Mouse (Mus musculus) adrenal gland, adult 18-20 months (tissue): ENCODE measurements around the gene Heatr9. TPM values are rescaled to one million over a fixed set of nuclear protein-coding genes. Genes with fewer than 3 reads are reported as not detected.
A peak's percentile ranks its signal among the peaks of the same experiment; 100 is the strongest.

Source experiments
- DNase-seq, 2 experiments: peaks; one replicate each; pipeline ENCODE4 v3.0.0; 2021 to 2022; ENCODE audit warnings: low spot score in 2 of 2
- total RNA-seq, 2 experiments: library from RNA; stranded (reverse); gene quantifications; 1 replicate in 1 of 2; 2 replicates in 1 of 2; pipeline ENCODE4 v1.2.3; 2021

Heatr9 gene
- total RNA-seq, 2 experiments from 2014 or later: 0.16 TPM; not detected in 1

GRCm38 (mm10) chr11:83534143-83534542 lies 12.2 kb upstream of the Heatr9 start:
- no peak for DNase-seq

DNA sequence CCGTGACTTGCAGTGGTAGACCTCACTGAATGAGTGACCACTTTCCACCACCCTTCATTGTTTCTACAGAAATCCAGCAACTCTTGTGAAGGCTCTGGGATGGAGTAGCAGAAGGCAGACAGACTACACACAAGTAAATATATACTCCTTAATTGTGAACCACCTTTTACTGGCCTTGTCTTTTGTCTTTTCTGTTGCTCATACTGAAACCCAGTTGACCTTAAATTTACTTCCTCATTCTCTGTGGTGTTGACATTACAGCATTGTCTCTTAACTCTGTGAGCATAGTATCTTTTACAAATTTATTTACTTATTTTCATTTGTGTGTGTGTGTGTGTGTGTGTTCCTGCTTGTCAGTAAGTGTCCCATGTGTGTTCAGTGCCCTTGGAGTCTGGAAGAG lies 11.2 kb upstream of the Heatr9 start:
- no peak for DNase-seq

- DNase-seq: no peak
Observed at GRCm38 (mm10) chr11:83530360-83530759, 8.4 kb upstream of the Heatr9 start, which contains the start of gene Ccl5. Ccl5 (minus strand) TSS chr11:83530518.

- DNase-seq: no peak
Observed at GRCm38 (mm10) chr11:83529024-83529423, 7.0 kb upstream of the Heatr9 start.

DNA sequence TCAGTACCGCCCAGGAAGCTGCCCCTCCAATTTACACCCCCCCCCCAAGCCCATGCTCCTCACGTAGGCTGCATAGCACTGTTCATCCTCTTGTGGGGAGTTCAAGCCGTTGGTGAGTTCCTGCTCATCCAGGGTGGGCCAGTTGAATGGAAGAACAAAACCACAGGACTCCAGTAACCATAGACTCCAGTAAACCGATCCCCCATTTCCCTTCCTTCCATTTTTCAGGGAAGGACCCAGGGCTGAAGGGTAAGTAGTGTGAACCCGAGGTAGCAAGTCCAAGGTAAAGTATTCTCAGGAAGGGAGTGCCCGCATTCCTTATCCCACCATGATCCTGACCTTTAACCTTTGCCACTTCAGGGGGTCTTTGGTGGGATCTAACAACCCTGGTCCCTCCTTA lies 3.6 kb downstream of the Heatr9 start:
- DNase-seq: no peak

DNA sequence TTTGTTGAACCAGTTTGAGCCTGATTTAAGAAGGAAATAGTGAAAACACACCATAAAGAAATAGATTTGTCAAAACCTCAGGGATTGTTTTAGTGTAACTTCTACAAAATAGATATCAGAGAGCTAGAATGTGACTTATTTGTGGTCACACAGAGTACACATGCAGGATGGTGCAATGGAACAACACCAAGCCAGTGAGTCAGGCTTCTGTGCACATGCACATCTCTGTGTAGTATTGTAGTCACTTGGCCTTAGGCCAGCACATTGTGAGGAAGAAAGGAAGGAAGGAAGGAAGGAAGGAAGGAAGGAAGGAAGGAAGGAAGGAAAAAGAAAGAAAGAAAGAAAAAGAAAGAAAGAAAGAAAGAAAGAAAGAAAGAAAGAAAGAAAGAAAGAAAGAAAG lies 4.8 kb downstream of the Heatr9 start:
- DNase-seq: no peak

GRCm38 (mm10) chr11:83509521-83509920 lies 12.5 kb downstream of the Heatr9 start:
- no peak for DNase-seq

DNA sequence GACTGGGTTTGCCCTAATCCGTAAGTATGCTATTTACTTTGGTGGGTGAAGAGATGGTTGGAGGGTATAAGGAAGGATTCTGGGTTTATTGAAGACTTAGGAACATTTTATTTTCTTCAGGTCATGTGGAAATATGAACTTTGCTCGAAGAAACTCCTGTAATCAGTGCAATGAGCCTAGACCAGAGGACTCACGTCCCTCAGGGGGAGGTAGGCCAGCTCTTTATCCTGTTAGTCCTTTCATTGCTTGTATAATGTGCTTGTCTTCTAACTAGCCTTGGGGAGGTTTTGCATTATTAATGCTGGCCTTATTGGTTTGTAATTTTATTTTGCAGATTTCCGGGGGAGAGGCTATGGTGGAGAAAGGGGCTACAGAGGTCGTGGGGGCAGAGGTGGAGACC lies 17.7 kb downstream of the Heatr9 start:
- DNase-seq: no peak

- no peak for DNase-seq
Observed at GRCm38 (mm10) chr11:83495571-83495970, 26.4 kb downstream of the Heatr9 start.

- DNase-seq: no peak
Observed at GRCm38 (mm10) chr11:83491488-83491887, 30.5 kb downstream of the Heatr9 start.

GRCm38 (mm10) chr11:83473235-83474016 lies 48.5 kb downstream of the Heatr9 start:
- no peak for DNase-seq

DNA sequence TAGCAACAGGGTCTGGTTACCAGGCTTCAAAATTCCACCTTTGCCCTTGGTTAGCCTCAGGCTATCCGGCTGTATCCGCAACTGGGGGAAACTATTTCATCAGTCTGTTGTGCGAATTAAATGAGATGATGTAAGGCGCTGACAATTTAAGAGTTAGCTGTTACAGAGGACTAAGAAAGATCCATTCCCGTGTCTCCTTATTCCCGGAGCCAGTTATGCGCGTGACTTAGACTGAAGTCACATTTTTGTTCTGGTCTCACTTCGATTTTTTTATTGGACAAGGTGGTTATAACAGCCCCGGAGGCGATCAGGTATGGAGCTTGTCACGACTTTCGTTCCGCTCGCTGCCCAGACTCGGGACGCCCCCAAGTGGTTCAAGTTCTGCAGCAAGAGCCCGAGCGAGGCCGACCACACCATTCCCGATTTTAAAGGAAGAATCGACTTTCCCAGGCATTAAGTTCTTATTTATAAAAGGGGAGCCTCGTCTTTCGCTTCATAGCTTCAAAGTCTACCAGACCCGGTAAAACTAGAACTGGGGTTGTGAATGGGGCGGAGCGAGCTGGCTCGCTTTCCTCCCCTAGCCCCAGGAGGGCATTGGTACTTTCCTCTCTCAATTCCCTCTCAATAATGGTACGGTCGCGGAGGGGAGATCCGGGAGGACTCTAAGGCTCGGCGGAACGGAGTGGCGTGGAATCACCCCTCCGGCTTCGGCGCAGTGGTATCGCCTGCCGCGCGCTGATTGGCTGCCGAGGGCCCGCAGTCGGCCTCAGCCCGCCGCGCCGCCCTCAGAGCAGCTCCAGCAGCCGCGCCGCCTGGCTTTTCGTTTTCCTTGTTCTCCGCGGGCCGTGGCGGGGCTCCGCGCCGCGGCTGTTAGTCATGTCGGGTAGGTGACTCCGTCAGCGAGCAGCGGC lies 49.4 kb downstream of the Heatr9 start, which contains the start of gene Taf15:
Taf15 (plus strand) TSS at position 763 of the 911 bp plus-strand sequence.
- peak; percentile 97 to 98 for DNase-seq

GRCm38 (mm10) chr11:83471766-83472165 lies 50.2 kb downstream of the Heatr9 start:
- no peak for DNase-seq

DNA sequence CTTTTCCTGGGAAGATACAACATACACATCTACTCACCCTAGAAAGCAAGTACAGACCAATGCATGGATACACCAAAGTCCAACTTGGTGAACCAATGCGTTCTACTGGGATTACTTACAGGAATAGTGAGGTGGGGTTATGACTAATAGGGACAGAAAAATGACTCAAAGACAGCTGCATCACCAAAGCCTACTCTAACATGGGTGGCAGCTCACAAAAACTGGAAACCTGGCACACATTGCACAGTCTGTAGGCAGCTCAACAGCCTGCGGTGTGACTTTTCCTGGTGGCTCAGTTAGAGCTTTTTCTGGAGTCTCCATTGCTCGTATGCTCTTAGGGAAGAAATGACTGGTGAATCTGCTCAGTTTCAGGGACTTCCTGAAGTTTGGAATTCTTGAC lies 53.2 kb downstream of the Heatr9 start:
- DNase-seq: no peak

- peak in 1 of 2 experiments; percentile 66 for DNase-seq
Observed at GRCm38 (mm10) chr11:83467120-83467652, 54.8 kb downstream of the Heatr9 start.

DNA sequence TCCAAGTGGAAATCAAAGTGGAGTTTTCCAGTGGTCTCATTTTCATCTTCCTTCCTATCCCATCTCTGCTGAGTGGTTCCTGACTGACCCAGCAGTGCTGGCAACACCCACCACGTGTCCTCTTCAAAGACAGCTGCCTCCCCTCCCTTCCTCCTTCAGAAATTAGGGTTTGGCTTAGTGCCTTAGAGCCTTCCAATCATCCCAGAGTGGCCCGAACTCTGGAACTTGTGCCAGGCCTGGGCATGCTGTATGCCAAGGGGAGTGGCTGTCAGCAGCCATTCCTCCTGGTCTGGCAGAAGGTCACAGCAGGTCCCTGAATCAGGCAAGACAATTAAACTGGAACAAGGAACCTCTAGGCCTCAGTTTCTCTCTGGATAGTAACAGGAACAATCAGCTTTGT lies 56.0 kb downstream of the Heatr9 start:
- no peak for DNase-seq

GRCm38 (mm10) chr11:83462711-83463244 lies 59.2 kb downstream of the Heatr9 start, which contains the start of gene Mmp28:
Mmp28 (minus strand) TSS chr11:83463071.
- DNase-seq: peak; percentile 73 to 75
